In genomic region chr8:79393215-79393614, GRCm38 (mm10) we compare ENCODE assay signal across 28 mouse cellular contexts.
"Had no signal": no experiment of that assay in that cellular context is flagged by ENCODE, and none has a peak within 500 bp of the region (broad histone marks: within the 10 kb centered on the region; RNA-seq: fewer than 3 reads in every experiment).

No protein-coding gene starts in this region.

- ATAC-seq: forebrain, embryonic 13.5 days; forebrain, embryonic 14.5 days; forebrain, embryonic 15.5 days; forebrain, embryonic 16.5 days; forebrain, postnatal 0 days had no signal

- H3K27me3 ChIP-seq: embryonic facial prominence, embryonic 12.5 days; embryonic facial prominence, embryonic 13.5 days; embryonic facial prominence, embryonic 15.5 days; forebrain, embryonic 12.5 days; forebrain, embryonic 13.5 days; forebrain, embryonic 15.5 days had no signal

- DNase-seq: cerebellum, adult 18-20 months; cerebellum, adult 2 months; cerebellum, adult 8-10 months; cerebellum, adult 9-10 months; cerebellum, adult 9-11 months; cerebellum, postnatal 10 days; cerebellum, postnatal 14 days; cerebellum, postnatal 25 days; cerebellum, postnatal 36 days; embryo, embryonic 11 days; forebrain, postnatal 0 days; gastrocnemius, adult 2 months; gastrocnemius, postnatal 10 days; gastrocnemius, postnatal 14 days; gastrocnemius, postnatal 25 days; gastrocnemius, postnatal 36 days; heart, adult 11 months had no signal

- H3K27ac ChIP-seq: embryonic facial prominence, embryonic 10.5 days; embryonic facial prominence, embryonic 12.5 days; embryonic facial prominence, embryonic 13.5 days; forebrain, embryonic 10.5 days; forebrain, embryonic 12.5 days; forebrain, embryonic 13.5 days; forebrain, embryonic 15.5 days had no signal

- H3K36me3 ChIP-seq: embryonic facial prominence, embryonic 15.5 days; forebrain, embryonic 15.5 days had no signal

- H3K9ac ChIP-seq: embryonic facial prominence, embryonic 13.5 days; embryonic facial prominence, embryonic 15.5 days; forebrain, embryonic 12.5 days; forebrain, embryonic 13.5 days; forebrain, embryonic 15.5 days; forebrain, postnatal 0 days had no signal

- H3K4me2 ChIP-seq: embryonic facial prominence, embryonic 12.5 days; embryonic facial prominence, embryonic 13.5 days; embryonic facial prominence, embryonic 15.5 days; forebrain, embryonic 12.5 days; forebrain, embryonic 13.5 days had no signal

- H3K9me3 ChIP-seq: embryonic facial prominence, embryonic 10.5 days; embryonic facial prominence, embryonic 12.5 days; embryonic facial prominence, embryonic 13.5 days; embryonic facial prominence, embryonic 15.5 days; forebrain, embryonic 12.5 days; forebrain, embryonic 13.5 days; forebrain, embryonic 15.5 days had no signal

- H3K4me3 ChIP-seq: embryonic facial prominence, embryonic 10.5 days; embryonic facial prominence, embryonic 12.5 days; embryonic facial prominence, embryonic 13.5 days; embryonic facial prominence, embryonic 15.5 days; erythroblast, embryonic 14.5 days; forebrain, embryonic 10.5 days; forebrain, embryonic 12.5 days; forebrain, embryonic 13.5 days; forebrain, embryonic 15.5 days had no signal
